Mouse (Mus musculus) lung, postnatal 0 days (tissue): ENCODE measurements at regions not wholly inside any gene's neighbourhood (a gene's known extent, or its start where the extent isn't known, plus 50 kb on each side); places are given as distances from the start of the nearest gene placed in this dataset.

Source experiments
- CTCF ChIP-seq: IDR thresholded peaks from 2 replicates; pipeline ENCODE4 v1.5.1; 2016; ENCODE audit warnings: antibody characterized with exemption, mild to moderate bottlenecking
- EP300 ChIP-seq: IDR thresholded peaks from 2 replicates; pipeline ENCODE4 v1.6.1; 2016; ENCODE audit warnings: antibody characterized with exemption, mild to moderate bottlenecking, control low read depth

- TF ChIP-seq CTCF (no peak), EP300 (no peak)
Measured at GRCm38 (mm10) chrX:133743446-133743845, 54.7 kb upstream of the Pcdh19 start.
